Mouse (Mus musculus) CH12.LX (cell line): ENCODE measurements around the gene Tmbim6. TPM values are rescaled to one million over a fixed set of nuclear protein-coding genes. Genes with fewer than 3 reads are reported as not detected.

Experiments
- DNase-seq: peaks from one replicate; pipeline ENCODE4 v3.0.0-alpha.2; 2013; ENCODE audit errors: extremely low read depth
- H3K27ac ChIP-seq: 2 replicates; pipeline ENCODE4 v1.5.1; 2012; ENCODE audit warnings: low read depth, mild to moderate bottlenecking, control low read depth, moderate library complexity; ENCODE audit not compliant: insufficient read depth
- H3K27me3 ChIP-seq: replicated peaks from 2 replicates; pipeline ENCODE3; 2012; ENCODE audit warnings: inconsistent platforms
- H3K36me3 ChIP-seq, 2 experiments: replicated peaks in 1 of 2; 2 replicates each; pipeline versions ENCODE3 to v1.6.1; 2012; ENCODE audit warnings: inconsistent platforms in 1 of 2, low read length in 1 of 2, mild to moderate bottlenecking in 1 of 2, mixed read lengths in 1 of 2, moderate library complexity in 1 of 2; ENCODE audit not compliant: control insufficient read depth in 1 of 2, insufficient read depth in 1 of 2
- H3K4me1 ChIP-seq, 2 experiments: 2 replicates each; pipeline ENCODE4 v1.6.1; 2012; ENCODE audit warnings: inconsistent platforms in 1 of 2, moderate library complexity in 1 of 2; ENCODE audit not compliant: insufficient read depth in 2 of 2, control insufficient read depth in 1 of 2
- H3K4me2 ChIP-seq: 2 replicates; pipeline ENCODE4 v1.6.1; 2012; ENCODE audit warnings: low read depth, mild to moderate bottlenecking, control low read depth; ENCODE audit not compliant: poor library complexity, insufficient read depth, severe bottlenecking
- H3K4me3 ChIP-seq, 3 experiments: fragments of 150-350 bp in 1 of 3; sonication (generic) in 1 of 3; replicated peaks in 1 of 3; 2 replicates each; pipeline versions ENCODE3 to v1.5.1; 2011 to 2012; ENCODE audit warnings: low read depth in 2 of 3, low read length in 2 of 3, mild to moderate bottlenecking in 2 of 3, moderate library complexity in 2 of 3, control low read depth in 1 of 3, improper control_type of control experiment in 1 of 3, inconsistent platforms in 1 of 3, mixed read lengths in 1 of 3; ENCODE audit not compliant: poor library complexity in 1 of 3
- H3K79me2 ChIP-seq: replicated peaks from 2 replicates; pipeline ENCODE4 v1.6.1; 2012; ENCODE audit warnings: mild to moderate bottlenecking, moderate library complexity; ENCODE audit not compliant: control insufficient read depth, poor library complexity, insufficient read depth, severe bottlenecking; ENCODE audit errors: extremely low read depth
- H3K9ac ChIP-seq: 2 replicates; pipeline ENCODE4 v1.6.1; 2012; ENCODE audit warnings: low read depth, mild to moderate bottlenecking, control low read depth, moderate library complexity; ENCODE audit not compliant: insufficient read depth
- H3K9me3 ChIP-seq: replicated peaks from 2 replicates; pipeline ENCODE3; 2012; ENCODE audit warnings: low read length, inconsistent platforms, mixed read lengths
- BHLHE40 ChIP-seq: IDR thresholded peaks from 2 replicates; pipeline ENCODE4 v1.6.1; 2011; ENCODE audit warnings: mild to moderate bottlenecking, low read depth, low read length, improper control_type of control experiment
- E2F4 ChIP-seq: IDR thresholded peaks from 2 replicates; pipeline ENCODE4 v1.6.1; 2011; ENCODE audit warnings: low read depth, low read length, improper control_type of control experiment; ENCODE audit not compliant: insufficient replicate concordance
- GABPA ChIP-seq: IDR thresholded peaks from 2 replicates; pipeline ENCODE4 v1.6.1; 2012; ENCODE audit warnings: low read depth, low read length, improper control_type of control experiment, inconsistent platforms; ENCODE audit not compliant: insufficient replicate concordance
- HCFC1 ChIP-seq: IDR thresholded peaks from 2 replicates; pipeline ENCODE4 v1.6.1; 2012; ENCODE audit warnings: low read depth, mild to moderate bottlenecking, inconsistent platforms, low read length, improper control_type of control experiment
- IRF4 ChIP-seq: IDR thresholded peaks from 2 replicates; pipeline ENCODE4 v1.6.1; 2014; ENCODE audit warnings: low read depth, mild to moderate bottlenecking, inconsistent platforms, low read length, improper control_type of control experiment
- JUN ChIP-seq: IDR thresholded peaks from 2 replicates; pipeline ENCODE4 v1.6.1; 2011; ENCODE audit warnings: low read depth, mild to moderate bottlenecking, low read length, improper control_type of control experiment, moderate library complexity; ENCODE audit not compliant: insufficient read depth
- NELFE ChIP-seq: IDR thresholded peaks from 2 replicates; pipeline ENCODE4 v1.6.1; 2011; ENCODE audit warnings: low read depth, low read length, improper control_type of control experiment
- NRF1 ChIP-seq: IDR thresholded peaks from 2 replicates; pipeline ENCODE4 v1.6.1; 2014; ENCODE audit warnings: low read depth, mild to moderate bottlenecking, inconsistent platforms, low read length, improper control_type of control experiment, moderate library complexity
- POLR2AphosphoS2 ChIP-seq: IDR thresholded peaks from 2 replicates; pipeline ENCODE4 v1.6.1; 2011; ENCODE audit warnings: low read depth, low read length, improper control_type of control experiment
- RCOR1 ChIP-seq: conservative IDR thresholded peaks from 2 replicates; pipeline ENCODE4 v1.6.1; 2012; ENCODE audit warnings: low read depth, mild to moderate bottlenecking, inconsistent platforms, low read length, improper control_type of control experiment
- SIN3A ChIP-seq: IDR thresholded peaks from 2 replicates; pipeline ENCODE4 v1.6.1; 2012; ENCODE audit warnings: low read length, improper control_type of control experiment, inconsistent platforms
- TCF12 ChIP-seq: IDR thresholded peaks from 2 replicates; pipeline ENCODE4 v1.6.1; 2014; ENCODE audit warnings: low read depth, mild to moderate bottlenecking, inconsistent platforms, low read length, improper control_type of control experiment
- USF2 ChIP-seq: conservative IDR thresholded peaks from 2 replicates; pipeline ENCODE4 v1.6.1; 2011; ENCODE audit warnings: low read depth, low read length, improper control_type of control experiment
- ZMIZ1 ChIP-seq: IDR thresholded peaks from 2 replicates; pipeline ENCODE4 v1.6.1; 2012; ENCODE audit warnings: low read depth, mild to moderate bottlenecking, inconsistent platforms, low read length, improper control_type of control experiment
- dilution Hi-C: fragments of 300-500 bp; cut with MboI; formaldehyde crosslinking; loops from 2 replicates; pipeline ENCODE4 v1.14.3; 2020; ENCODE audit warnings: low sequenced_read_pairs; ENCODE audit not compliant: extremely low pct_unique_long_range_greater_than_20kb, extremely low pct_ligation_motif_present
- in situ Hi-C: fragments of 300-500 bp; cut with MboI; formaldehyde crosslinking; loops from 3 replicates; pipeline ENCODE4 v1.14.3; 2019; ENCODE audit warnings: low sequenced_read_pairs, low pct_ligation_motif_present, low pct_unique_long_range_greater_than_20kb, mixed read lengths
- polyA plus RNA-seq: library from polyadenylated mRNA; unstranded; fragments of >175 nt; gene quantifications from 2 replicates; pipeline ENCODE4 v1.2.1, GENCODE M21; 2012; ENCODE audit warnings: low read depth; ENCODE audit not compliant: insufficient read length
- total RNA-seq, 2 experiments: library from RNA; depleted of rRNA; stranded (reverse); fragments of 300-350 nt in 1 of 2; fragments of >200 nt in 1 of 2; gene quantifications; 2 replicates each; pipeline ENCODE4 v1.2.3; 2012 to 2014

Gene Tmbim6
- total and polyA plus RNA-seq, 3 experiments = 268 to 329 (median 269) TPM

GRCm38 (mm10) chr15:99372761-99373160 lies 19.9 kb upstream of the Tmbim6 start:
- Histone ChIP-seq H3K27me3 (peaks cover 8% of the 10 kb centered on the region), H3K36me3 (peaks cover 0 to 2% of the 10 kb centered on the region in 2 experiments), H3K4me2 (no peak overlapping the region), H3K79me2 (peaks cover 20% of the 10 kb centered on the region), H3K27ac (no peak overlapping the region), H3K9me3 (no peaks in the 10 kb centered on the region), H3K4me3 (no peak overlapping the region), H3K9ac (no peak overlapping the region), H3K4me1 (peaks cover 0 to 27% of the 10 kb centered on the region in 2 experiments; a peak in 2 of 4 replicates)
- DNase-seq = no peak
- TF ChIP-seq NELFE = no peak
- TF ChIP-seq TCF12 = no peak
- dilution Hi-C loops (no loop called here), in situ Hi-C loops (loop anchor here (10.0 kb wide), 1 partner anchor 58 kb away; no protein-coding TSS in a partner anchor)

DNA sequence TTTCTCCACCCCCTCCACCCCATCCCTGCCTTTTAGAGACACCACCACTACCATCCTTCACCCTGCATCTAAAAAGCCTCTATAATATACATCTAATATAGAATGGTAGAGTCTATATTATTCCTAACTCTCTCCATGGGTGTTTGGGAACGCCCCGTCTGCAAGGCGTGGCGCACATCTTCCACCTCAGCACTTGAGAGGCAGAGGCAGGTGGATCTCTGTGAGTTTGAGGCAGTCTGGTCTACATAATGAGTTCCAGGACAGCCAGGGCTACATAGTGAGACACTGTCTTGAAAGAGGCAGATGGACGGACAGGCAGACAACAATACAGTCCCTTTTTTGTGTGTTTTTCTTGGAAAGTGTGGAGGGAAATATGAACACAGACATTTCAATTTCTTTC lies 17.6 kb upstream of the Tmbim6 start:
- no peaks in the 10 kb centered on the region for H3K36me3 ChIP-seq
- H3K4me2 ChIP-seq = no peak overlapping the region
- no peak overlapping the region for H3K4me3 ChIP-seq
- in situ Hi-C loops (loop anchor here (10.0 kb wide), 1 partner anchor 60 kb away; no protein-coding TSS in a partner anchor), dilution Hi-C loops (no loop called here)
- peaks cover 0 to 10% of the 10 kb centered on the region in 2 experiments; a peak in 2 of 4 replicates for H3K4me1 ChIP-seq
- TF ChIP-seq SIN3A (no peak), RCOR1 (no peak), IRF4 (no peak), USF2 (no peak), GABPA (no peak), BHLHE40 (no peak), NRF1 (no peak), E2F4 (no peak), JUN (no peak), NELFE (no peak), HCFC1 (no peak), ZMIZ1 (no peak), POLR2AphosphoS2 (no peak)
- H3K27ac ChIP-seq = no peak overlapping the region
- no peaks in the 10 kb centered on the region; the same call in 1 of the 2 replicates for H3K79me2 ChIP-seq
- peaks cover 5% of the 10 kb centered on the region for H3K9me3 ChIP-seq
- no peak overlapping the region for H3K9ac ChIP-seq
- DNase-seq = no peak
- peaks cover 8% of the 10 kb centered on the region for H3K27me3 ChIP-seq
